Mouse (Mus musculus): ENCODE results near the gene Mta3.
"Not testable (repeated sequence)": the region's sequence is repeated elsewhere in the genome, so short reads cannot be mapped to it uniquely, and the experiment has no call there.

Gene Mta3

GRCm38 (mm10) chr17:83849717-83850116, 143.8 kb downstream of the Mta3 start:
- DNase-seq (ENCODE audit: low read depth): no peak

DNA sequence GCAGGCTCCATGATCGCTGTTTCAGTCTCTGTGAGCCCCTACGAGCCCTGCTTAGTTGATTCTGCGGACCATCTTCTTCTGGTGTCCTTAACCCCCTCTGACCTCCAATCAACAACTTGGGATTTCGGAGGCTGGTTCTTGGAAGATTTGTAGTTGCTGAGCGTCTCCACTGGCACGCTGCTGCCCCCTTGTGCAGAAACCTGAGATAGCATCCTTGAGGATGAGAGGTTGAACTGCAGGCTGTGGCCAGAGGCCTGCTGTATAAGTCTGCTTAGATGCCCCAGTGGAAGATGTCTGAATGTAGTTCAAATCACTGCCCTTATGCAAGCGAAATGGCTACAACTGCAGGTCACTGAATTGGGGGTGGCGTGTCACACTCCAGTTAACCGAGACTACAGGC, 144.5 kb downstream of the Mta3 start:
- peak; percentile 61 for DNase-seq (ENCODE audit: low read depth)

GRCm38 (mm10) chr17:83850864-83851263, 144.9 kb downstream of the Mta3 start:
- DNase-seq (ENCODE audit: low read depth): no peak

GRCm38 (mm10) chr17:83853831-83854230, 147.9 kb downstream of the Mta3 start:
- no peak for DNase-seq (ENCODE audit: low read depth)

- DNase-seq (ENCODE audit: low read depth): no peak
Measured at GRCm38 (mm10) chr17:83854284-83854918, 148.4 kb downstream of the Mta3 start.

DNA sequence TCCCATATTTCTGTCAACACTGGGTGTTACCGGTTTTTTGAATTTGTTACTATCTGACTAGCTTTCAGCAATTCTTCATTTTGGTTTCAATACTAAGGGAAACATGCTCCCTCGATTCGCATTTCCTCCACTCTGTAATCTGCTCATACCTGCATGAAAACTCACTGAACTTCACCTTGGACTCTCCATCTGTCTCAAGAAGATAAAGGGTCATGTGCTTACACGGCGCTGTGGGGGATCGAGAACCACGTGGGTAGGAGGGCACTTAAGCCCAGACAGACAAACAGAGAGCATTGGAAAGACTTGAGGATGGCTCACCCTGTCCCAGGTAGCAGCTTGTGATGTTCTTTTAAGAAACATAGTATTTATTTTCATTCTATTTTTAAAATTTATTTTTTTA, 152.4 kb downstream of the Mta3 start:
- no peak for DNase-seq (ENCODE audit: low read depth)

GRCm38 (mm10) chr17:83859639-83860038, 153.7 kb downstream of the Mta3 start:
- no peak for DNase-seq (ENCODE audit: low read depth)

DNA sequence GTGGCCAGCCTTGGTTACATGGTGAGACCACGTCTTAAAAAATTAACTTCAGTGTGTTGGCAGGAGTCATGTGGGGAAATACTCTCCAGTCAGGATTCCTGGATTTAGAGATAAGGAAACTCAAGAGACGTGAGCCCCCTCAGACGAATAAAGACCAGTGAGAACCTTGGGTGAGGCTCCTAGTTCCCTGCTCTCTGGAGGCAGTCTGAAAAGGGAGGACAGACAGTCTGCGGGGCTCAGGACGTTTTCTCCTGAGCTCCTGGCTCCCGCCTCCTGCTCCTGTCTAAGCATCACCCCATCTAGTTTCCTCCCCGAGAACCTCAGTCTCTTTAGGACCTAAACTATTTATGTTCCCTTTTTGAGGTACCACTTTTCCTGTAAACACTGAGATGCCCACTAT, 154.3 kb downstream of the Mta3 start:
- DNase-seq (ENCODE audit: low read depth): no peak

- DNase-seq (ENCODE audit: low read depth): not testable (repeated sequence)
Measured at GRCm38 (mm10) chr17:83860968-83861367, 155.0 kb downstream of the Mta3 start.

- peak; percentile 89 for DNase-seq (ENCODE audit: low read depth)
Measured at GRCm38 (mm10) chr17:83861444-83862133, 155.6 kb downstream of the Mta3 start.

DNA sequence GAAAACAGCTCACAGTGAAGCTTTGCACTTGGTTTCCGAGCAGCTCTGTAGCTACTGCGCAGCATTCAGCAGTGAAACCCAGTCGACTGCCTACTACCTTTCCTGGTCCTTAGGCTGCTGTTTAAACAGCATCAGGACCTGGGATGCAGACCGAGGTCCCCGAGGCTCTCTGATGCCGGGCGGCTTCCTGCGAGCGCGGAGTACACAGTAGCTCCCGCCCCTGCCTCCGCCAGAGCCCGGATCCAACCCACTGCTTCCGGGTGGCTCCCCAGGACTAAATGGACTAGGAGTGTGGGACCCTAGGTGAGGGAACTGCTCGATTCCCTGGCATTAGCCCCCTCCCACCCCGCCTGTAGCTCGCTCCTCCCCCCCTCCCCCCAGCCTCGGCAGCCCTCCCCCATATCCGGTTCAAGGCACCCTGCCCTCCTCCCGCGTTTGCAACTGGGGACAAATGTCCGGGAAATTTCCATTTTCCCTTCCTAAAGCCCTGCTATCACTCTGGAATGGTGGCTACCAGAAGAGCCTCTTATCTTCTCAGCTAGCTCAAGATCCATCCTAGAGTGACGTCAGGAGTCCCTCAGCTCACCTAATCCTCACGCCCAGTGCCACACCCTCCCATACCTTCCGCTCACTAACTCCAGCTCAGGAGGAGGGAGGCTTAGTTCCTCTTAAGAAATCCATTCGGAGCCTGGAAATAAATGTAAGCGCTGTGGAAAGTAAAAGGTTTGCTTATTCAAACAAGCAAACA, 156.3 kb downstream of the Mta3 start:
- no peak for DNase-seq (ENCODE audit: low read depth)

GRCm38 (mm10) chr17:83865366-83865765, 159.4 kb downstream of the Mta3 start:
- no peak for DNase-seq (ENCODE audit: low read depth)

- no peak for DNase-seq (ENCODE audit: low read depth)
Measured at GRCm38 (mm10) chr17:83866582-83866981, 160.6 kb downstream of the Mta3 start.

DNA sequence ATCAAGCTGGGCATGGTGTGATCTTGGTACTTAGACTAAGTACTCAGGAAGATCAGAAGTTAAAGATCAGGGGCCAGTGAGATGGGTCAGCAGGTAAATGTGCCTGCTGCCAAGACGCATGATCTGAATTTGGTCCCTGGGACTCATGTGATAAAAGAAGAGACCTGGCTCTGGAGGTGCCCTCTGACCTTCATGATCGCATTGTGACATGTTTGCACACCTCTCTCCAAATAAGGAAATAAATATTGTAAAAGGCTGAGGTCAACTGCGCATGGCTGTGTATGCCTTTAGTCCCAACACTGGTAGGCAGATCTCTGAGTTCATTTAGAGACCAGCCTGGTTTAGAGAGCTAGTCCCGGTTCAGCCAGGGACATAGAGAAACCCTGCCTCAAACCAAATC, 164.4 kb downstream of the Mta3 start:
- DNase-seq (ENCODE audit: low read depth): no peak
